ENCODE assay signal across 7 mouse cellular contexts in genomic region chr11:94326961-94327411, GRCm38 (mm10). TPM values are rescaled to one million over a fixed set of nuclear protein-coding genes. Genes with fewer than 3 reads are reported as not detected.
DNase-seq lines count a peak whose midpoint lies in the region; ATAC-seq and TF ChIP-seq lines count a peak whose summit lies in the region.

No protein-coding gene starts in this region.

- no peaks in the 10 kb centered on the region for H3K27me3 ChIP-seq in E14TG2a.4 (ENCODE audit: insufficient read depth, low read length)
- no peaks in the 10 kb centered on the region for H3K27me3 ChIP-seq in forebrain, embryonic 12.5 days
- H3K27me3 ChIP-seq in intestine, embryonic 15.5 days (replicated peaks): no peaks in the 10 kb centered on the region
- H3K27me3 ChIP-seq in midbrain, embryonic 12.5 days: no peaks in the 10 kb centered on the region

- H3K4me3 ChIP-seq in E14TG2a.4 (replicated peaks; ENCODE audit: low read length): peak overlapping the region; percentile 41; the same call in 1 of the 2 replicates
- H3K4me3 ChIP-seq in forebrain, embryonic 12.5 days (replicated peaks): peak overlapping the region; percentile 66
- H3K4me3 ChIP-seq in intestine, embryonic 15.5 days (replicated peaks): peak overlapping the region; percentile 18
- H3K4me3 ChIP-seq in midbrain, embryonic 12.5 days: peak overlapping the region; percentile 63

- ATAC-seq in forebrain, embryonic 12.5 days (ENCODE audit: low FRiP score): peak; percentile 74
- ATAC-seq in intestine, embryonic 15.5 days: no peak
- ATAC-seq in midbrain, embryonic 12.5 days (ENCODE audit: low FRiP score, low read depth): peak; percentile 78
- no peak for ATAC-seq in megakaryocyte-erythroid progenitor cell, adult 5-6 weeks (replicated peaks; ENCODE audit: low FRiP score, low TSS enrichment, poor library complexity, severe bottlenecking)

- peaks cover 43% of the 10 kb centered on the region for H3K4me1 ChIP-seq in E14TG2a.4 (replicated peaks; ENCODE audit: low read depth, low read length)
- peaks cover 49% of the 10 kb centered on the region for H3K4me1 ChIP-seq in forebrain, embryonic 12.5 days
- peaks cover 15% of the 10 kb centered on the region for H3K4me1 ChIP-seq in intestine, embryonic 15.5 days (replicated peaks)
- H3K4me1 ChIP-seq in midbrain, embryonic 12.5 days: peaks cover 45% of the 10 kb centered on the region

- peak overlapping the region; percentile 54 for H3K9ac ChIP-seq in forebrain, embryonic 12.5 days
- peak overlapping the region; percentile 34 for H3K9ac ChIP-seq in intestine, embryonic 15.5 days
- H3K9ac ChIP-seq in midbrain, embryonic 12.5 days (replicated peaks): peak overlapping the region; percentile 60

- 0 out of 2 replicates have a peak, but pooled peaks cover 4% of the 10 kb centered on the region for H3K36me3 ChIP-seq in E14TG2a.4 (ENCODE audit: insufficient read depth, low read length)
- no peaks in the 10 kb centered on the region for H3K36me3 ChIP-seq in forebrain, embryonic 12.5 days (replicated peaks)
- no peaks in the 10 kb centered on the region for H3K36me3 ChIP-seq in intestine, embryonic 15.5 days
- peaks cover 4% of the 10 kb centered on the region; the same call in 1 of the 2 replicates for H3K36me3 ChIP-seq in midbrain, embryonic 12.5 days

- TF ChIP-seq CTCF in E14TG2a.4 (conservative IDR thresholded peaks at IDR 0.05; ENCODE audit: low read length): no peak
- no peak for TF ChIP-seq CTCF in brain, embryonic 14.5 days (IDR thresholded peaks at IDR 0.05; ENCODE audit: borderline replicate concordance, extremely low read depth, insufficient read depth, insufficient read length)

- 1% methylated on average over 10 of the region's 10 CpGs for WGBS in forebrain, embryonic 12.5 days
- WGBS in intestine, embryonic 15.5 days: 4% methylated on average over 10 of the region's 10 CpGs
- WGBS in midbrain, embryonic 12.5 days: under 1% methylated on average over 10 of the region's 10 CpGs

- H3K4me2 ChIP-seq in forebrain, embryonic 12.5 days: peak overlapping the region; percentile 68
- H3K4me2 ChIP-seq in intestine, embryonic 15.5 days (replicated peaks): peak overlapping the region; percentile 77
- H3K4me2 ChIP-seq in midbrain, embryonic 12.5 days (replicated peaks): peak overlapping the region; percentile 76

- H3K9me3 ChIP-seq in E14TG2a.4 (ENCODE audit: low read length): no peaks in the 10 kb centered on the region
- no peaks in the 10 kb centered on the region for H3K9me3 ChIP-seq in forebrain, embryonic 12.5 days
- no peaks in the 10 kb centered on the region for H3K9me3 ChIP-seq in intestine, embryonic 15.5 days
- no peaks in the 10 kb centered on the region for H3K9me3 ChIP-seq in midbrain, embryonic 12.5 days

- peak; percentile 92 for DNase-seq in brain, embryonic 14.5 days (ENCODE audit: low read depth)
- DNase-seq in thymus, postnatal 25 days: no peak

- TF ChIP-seq POLR2A in brain, embryonic 14.5 days (IDR thresholded peaks at IDR 0.05; ENCODE audit: borderline replicate concordance, extremely low read depth, insufficient read depth, insufficient read length, poor library complexity, severe bottlenecking): no peak; the same call in 1 of the 2 replicates

- peak overlapping the region; percentile 99 for H3K27ac ChIP-seq in forebrain, embryonic 12.5 days
- H3K27ac ChIP-seq in intestine, embryonic 15.5 days: peak overlapping the region; percentile 98
- peak overlapping the region; percentile 97 for H3K27ac ChIP-seq in midbrain, embryonic 12.5 days (replicated peaks)

RNA-seq across cellular contexts. Expression of gene Ankrd40, which starts 0.8 kb away (rescaled TPM):
- 47.9 and 57.0 TPM in 2 replicates for polyA plus RNA-seq in brain, embryonic 14.5 days (2012; rRNA removed)
- polyA plus RNA-seq in forebrain, embryonic 12.5 days (2016; fragmentation: Nextera tagmentation; extraction: Ambion mirVana): 12.6 and 20.9 TPM in 2 replicates
- 22.0 and 23.0 TPM in 2 replicates for polyA plus RNA-seq in intestine, embryonic 15.5 days (2015; fragmentation: Nextera tagmentation; extraction: Ambion mirVana)
- 19.7 and 21.7 TPM in 2 replicates for polyA plus RNA-seq in midbrain, embryonic 12.5 days (2016; fragmentation: Nextera tagmentation; extraction: Ambion mirVana)
- 19.9 and 20.9 TPM in 2 replicates for total RNA-seq in megakaryocyte-erythroid progenitor cell, adult 5-6 weeks (2014; fragmentation: Nextera tagmentation)
- 41.5 and 44.8 TPM in 2 replicates for total RNA-seq in megakaryocyte-erythroid progenitor cell, adult 5-6 weeks (2017)

RNA-seq across cellular contexts. Expression of gene Luc7l3, which starts 5.2 kb away (rescaled TPM):
- 165 and 183 TPM in 2 replicates for polyA plus RNA-seq in brain, embryonic 14.5 days (2012; rRNA removed)
- polyA plus RNA-seq in forebrain, embryonic 12.5 days (2016; fragmentation: Nextera tagmentation; extraction: Ambion mirVana): 174 and 179 TPM in 2 replicates
- 85.9 and 103 TPM in 2 replicates for polyA plus RNA-seq in intestine, embryonic 15.5 days (2015; fragmentation: Nextera tagmentation; extraction: Ambion mirVana)
- polyA plus RNA-seq in midbrain, embryonic 12.5 days (2016; fragmentation: Nextera tagmentation; extraction: Ambion mirVana): 145 and 162 TPM in 2 replicates
- 184 and 223 TPM in 2 replicates for total RNA-seq in megakaryocyte-erythroid progenitor cell, adult 5-6 weeks (2014; fragmentation: Nextera tagmentation)
- 419 and 570 TPM in 2 replicates for total RNA-seq in megakaryocyte-erythroid progenitor cell, adult 5-6 weeks (2017)

RNA-seq across cellular contexts. Expression of gene Gm21885, which starts 45.3 kb away (rescaled TPM):
- not detected in 2 replicates for polyA plus RNA-seq in brain, embryonic 14.5 days (2012; rRNA removed)
- 0.27 TPM in 1 of 2 replicates, not detected in the other for polyA plus RNA-seq in forebrain, embryonic 12.5 days (2016; fragmentation: Nextera tagmentation; extraction: Ambion mirVana)
- 44.6 and 53.2 TPM in 2 replicates for polyA plus RNA-seq in intestine, embryonic 15.5 days (2015; fragmentation: Nextera tagmentation; extraction: Ambion mirVana)
- 0.32 and 0.42 TPM in 2 replicates for polyA plus RNA-seq in midbrain, embryonic 12.5 days (2016; fragmentation: Nextera tagmentation; extraction: Ambion mirVana)
- not detected in 2 replicates for total RNA-seq in megakaryocyte-erythroid progenitor cell, adult 5-6 weeks (2014; fragmentation: Nextera tagmentation)
- total RNA-seq in megakaryocyte-erythroid progenitor cell, adult 5-6 weeks (2017): not detected in 2 replicates

Comparison
In these comparisons a context has a peak if more than half of its experiments do, and no peak if none do; other contexts are left out.
1. ATAC-seq: peak in forebrain, embryonic 12.5 days (single experiment) and midbrain, embryonic 12.5 days (single experiment); none in intestine, embryonic 15.5 days (single experiment) and megakaryocyte-erythroid progenitor cell, adult 5-6 weeks (single experiment).
2. RNA of gene Gm21885, which starts 45.3 kb away (polyA plus RNA-seq): 44.6 to 53.2 TPM in intestine, embryonic 15.5 days; 0.32 to 0.42 TPM in midbrain, embryonic 12.5 days, 0.27 TPM in forebrain, embryonic 12.5 days and not detected in brain, embryonic 14.5 days; every median in the first group is over 10 times any median in the second.
3. Peak in every context shown above with its lines, with median percentiles within 50 percentile points of each other: H3K4me3 ChIP-seq, H3K27ac ChIP-seq, H3K4me2 ChIP-seq and H3K9ac ChIP-seq.